Mouse (Mus musculus) CH12.LX (cell line): ENCODE data around the gene Cd8a.

Experiments
- CTCF ChIP-seq, 2 experiments: IDR thresholded peaks in 1 of 2; conservative IDR thresholded peaks in 1 of 2; 2 replicates each; pipeline ENCODE4 v1.5.1; 2011 to 2012; ENCODE audit warnings: low read depth in 2 of 2, low read length in 2 of 2, improper control_type of control experiment in 1 of 2, inconsistent platforms in 1 of 2, mild to moderate bottlenecking in 1 of 2, moderate library complexity in 1 of 2
- HCFC1 ChIP-seq: IDR thresholded peaks from 2 replicates; pipeline ENCODE4 v1.6.1; 2012; ENCODE audit warnings: low read depth, mild to moderate bottlenecking, inconsistent platforms, low read length, improper control_type of control experiment
- KAT2A ChIP-seq: IDR thresholded peaks from 2 replicates; pipeline ENCODE4 v1.6.1; 2012; ENCODE audit warnings: low read length, improper control_type of control experiment, inconsistent platforms; ENCODE audit not compliant: insufficient replicate concordance
- MYC ChIP-seq: IDR thresholded peaks from 2 replicates; pipeline ENCODE4 v1.6.1; 2011; ENCODE audit warnings: low read depth, mild to moderate bottlenecking, improper control_type of control experiment, low read length
- POLR2A ChIP-seq: IDR thresholded peaks from 2 replicates; pipeline ENCODE4 v1.6.1; 2011; ENCODE audit warnings: low read depth, mild to moderate bottlenecking, improper control_type of control experiment, low read length
- TCF12 ChIP-seq: IDR thresholded peaks from 2 replicates; pipeline ENCODE4 v1.6.1; 2014; ENCODE audit warnings: low read depth, mild to moderate bottlenecking, inconsistent platforms, low read length, improper control_type of control experiment

DNA sequence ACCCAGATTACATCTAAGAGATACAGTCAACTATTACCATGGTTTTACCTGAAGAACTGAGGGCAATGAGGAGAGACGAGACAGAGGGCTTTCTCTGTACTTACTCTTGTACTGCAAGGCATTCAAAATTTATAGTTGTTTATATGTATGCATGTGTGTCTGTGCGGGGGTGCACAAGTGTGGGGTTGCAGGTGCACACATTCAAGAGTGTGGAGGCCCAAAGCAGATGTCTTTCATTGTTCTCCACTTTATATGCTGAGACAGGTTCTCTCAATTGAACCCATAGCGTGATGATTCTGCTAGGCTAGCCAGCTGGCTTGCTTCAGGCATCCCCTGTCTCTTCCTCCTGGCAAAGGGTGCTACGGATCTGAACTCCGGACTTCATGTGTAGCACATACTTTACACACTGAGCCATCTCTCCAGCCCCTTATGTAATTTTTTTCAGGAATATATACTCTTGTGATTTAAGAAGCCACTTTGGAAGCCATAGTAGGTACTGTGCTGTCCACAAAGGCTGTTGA, 2.1 kb upstream of the Cd8a start:
- no peak for TF ChIP-seq CTCF (conservative IDR thresholded peaks at IDR 0.05 in 1 of 2, IDR thresholded peaks at IDR 0.05 in 1 of 2; ENCODE audit: low read depth in 2 of 2, low read length in 2 of 2)
- TF ChIP-seq POLR2A = no peak
- TF ChIP-seq MYC = no peak
- no peak for TF ChIP-seq HCFC1
- no peak for TF ChIP-seq TCF12
- no peak for TF ChIP-seq KAT2A
